Mouse (Mus musculus) telencephalon, adult 2 months (tissue): ENCODE measurements around the gene Them4.
"Not testable (repeated sequence)": the region's sequence is repeated elsewhere in the genome, so short reads cannot be mapped to it uniquely, and the experiment has no call there.

Experiments
- DNase-seq: peaks from one replicate; pipeline ENCODE4 v3.0.0-alpha.2; 2011; ENCODE audit warnings: low read depth, low spot score

The Them4 gene

DNA sequence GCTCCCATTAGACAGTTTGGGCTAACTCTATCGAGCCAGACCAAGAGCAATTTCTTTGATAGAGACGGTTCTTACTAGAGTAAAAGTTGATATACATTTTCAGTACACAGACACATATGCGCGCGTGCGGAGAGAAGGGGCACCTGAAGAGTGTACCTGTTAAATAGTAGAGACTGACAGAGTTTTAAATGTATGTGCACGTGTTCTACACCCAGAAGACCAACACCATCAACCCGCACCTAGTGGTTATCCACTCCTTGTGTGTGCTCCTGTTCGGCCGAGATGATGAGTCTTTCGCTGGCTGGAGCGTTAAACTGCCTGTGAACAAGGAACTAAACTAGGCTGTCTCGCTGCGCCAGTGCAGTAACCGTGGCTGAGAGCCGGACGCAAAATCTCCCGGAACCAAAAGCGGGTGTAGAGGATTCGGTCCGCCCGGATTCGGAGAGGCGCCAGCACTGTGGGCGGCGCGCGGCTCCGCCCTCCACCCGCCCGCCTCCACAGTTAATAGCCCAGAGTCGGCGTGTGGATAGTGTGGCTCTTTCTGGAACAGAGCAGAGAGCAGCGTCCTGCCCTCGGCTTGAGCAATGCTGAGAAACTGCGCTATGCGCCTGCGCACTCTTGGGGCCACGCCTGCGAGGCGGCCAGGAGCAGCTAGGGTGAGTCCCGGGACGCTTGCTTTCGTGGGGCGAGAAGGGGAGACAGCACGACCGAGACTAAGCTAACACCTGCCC, at the start of gene Them4:
Them4 (plus strand) TSS at position 457 of the 731 bp plus-strand sequence.
- peak; percentile 87 for DNase-seq

DNA sequence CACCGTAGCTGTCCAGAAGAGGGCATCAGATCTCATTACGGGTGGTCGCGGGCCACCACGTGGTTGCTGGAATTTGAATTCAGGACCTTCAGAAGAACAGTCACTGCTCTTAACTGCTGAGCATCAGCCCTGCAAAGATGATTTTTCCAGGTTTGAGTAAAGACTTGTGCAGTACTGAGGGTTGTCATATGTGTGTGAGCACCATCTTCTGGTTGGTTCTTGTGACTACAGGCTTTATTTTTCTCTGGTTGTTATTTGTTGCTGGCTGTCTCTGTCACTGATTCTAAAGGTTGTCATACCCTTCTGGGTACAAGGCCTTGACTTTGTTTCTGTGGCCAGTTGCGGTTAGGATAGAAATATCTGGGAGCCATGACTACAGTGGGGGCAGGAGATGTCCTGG, 49.3 kb upstream of the Them4 start:
- DNase-seq = peak; percentile 26

DNA sequence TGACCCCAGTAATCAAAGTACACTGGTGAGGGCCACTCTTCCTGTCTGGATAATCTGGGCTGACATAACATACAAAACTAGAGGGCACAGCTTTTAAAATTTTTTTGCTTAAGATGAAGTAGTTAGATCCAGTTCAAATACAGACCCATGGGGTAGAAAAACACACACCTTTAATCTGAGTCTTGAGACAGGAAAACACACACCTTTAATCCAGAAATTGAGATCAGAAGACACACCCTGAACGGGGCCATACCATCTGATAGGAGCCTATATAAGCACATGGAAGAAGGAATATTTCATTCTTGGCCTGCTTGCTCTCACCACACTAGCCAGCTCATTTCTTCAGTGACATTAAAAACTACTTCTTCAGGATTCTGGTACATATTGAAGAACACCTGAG, 46.2 kb upstream of the Them4 start, which contains the start of gene Gm4778:
Gm4778 (plus strand) TSS at position 301 of the 400 bp plus-strand sequence.
- DNase-seq = not testable (repeated sequence)

DNA sequence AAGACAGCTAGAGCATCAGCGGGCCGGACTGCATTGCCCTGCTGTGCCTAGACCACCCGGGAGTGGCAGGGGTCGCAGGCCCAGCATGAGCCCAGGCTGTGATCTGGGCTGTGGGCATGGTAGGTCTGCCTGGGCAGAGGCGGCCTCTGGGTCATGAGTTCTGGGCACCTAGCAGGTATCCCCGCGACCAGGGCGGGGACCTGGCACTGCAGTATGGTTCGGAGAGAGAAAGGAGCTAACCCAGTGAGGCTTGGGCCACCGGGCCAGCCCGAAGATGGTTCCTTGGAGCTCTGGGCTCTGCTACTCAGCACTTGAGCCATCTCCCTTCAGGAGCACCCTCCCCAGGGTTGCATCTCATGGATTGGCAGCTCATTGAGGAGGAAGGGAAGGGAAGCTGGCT, 33.9 kb upstream of the Them4 start:
- DNase-seq = no peak

DNA sequence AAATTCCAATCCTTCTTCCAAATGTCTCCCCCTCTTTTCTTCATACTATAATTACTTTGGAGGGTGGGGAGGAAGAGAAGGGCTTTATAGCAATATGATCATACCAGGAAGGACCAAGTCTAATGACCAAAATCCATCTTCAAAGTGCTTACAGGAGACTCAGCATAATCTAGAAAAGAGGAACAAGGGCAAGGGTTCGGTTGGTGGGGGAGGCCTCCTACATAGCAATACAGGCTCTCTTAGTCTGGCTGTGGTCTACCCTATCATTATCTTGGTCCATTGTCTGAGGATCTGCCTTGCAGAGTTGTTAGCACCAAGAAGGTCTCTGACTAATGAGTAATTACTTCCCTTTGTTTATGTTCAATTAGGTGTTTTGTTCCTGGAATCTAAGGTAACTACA, 4.4 kb upstream of the Them4 start:
- no peak for DNase-seq

DNA sequence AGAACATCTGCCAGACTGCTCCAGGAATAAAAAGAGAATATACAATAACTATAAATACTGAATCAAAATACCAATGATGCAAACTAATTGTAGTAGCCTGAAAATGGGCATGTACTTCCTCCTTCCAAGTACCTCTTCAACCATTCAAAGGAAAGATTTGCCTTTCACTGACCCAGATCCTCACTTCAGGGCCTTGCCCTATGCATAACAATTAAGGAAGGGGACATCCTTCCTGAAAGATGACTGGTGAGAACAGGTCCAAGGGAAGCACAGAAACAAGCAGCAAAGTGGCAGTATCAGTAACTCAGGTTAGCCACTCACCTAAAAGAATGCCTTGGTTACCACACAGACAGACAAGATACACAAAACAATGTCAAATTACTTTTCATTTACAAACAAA, 2.9 kb upstream of the Them4 start:
- no peak for DNase-seq

DNA sequence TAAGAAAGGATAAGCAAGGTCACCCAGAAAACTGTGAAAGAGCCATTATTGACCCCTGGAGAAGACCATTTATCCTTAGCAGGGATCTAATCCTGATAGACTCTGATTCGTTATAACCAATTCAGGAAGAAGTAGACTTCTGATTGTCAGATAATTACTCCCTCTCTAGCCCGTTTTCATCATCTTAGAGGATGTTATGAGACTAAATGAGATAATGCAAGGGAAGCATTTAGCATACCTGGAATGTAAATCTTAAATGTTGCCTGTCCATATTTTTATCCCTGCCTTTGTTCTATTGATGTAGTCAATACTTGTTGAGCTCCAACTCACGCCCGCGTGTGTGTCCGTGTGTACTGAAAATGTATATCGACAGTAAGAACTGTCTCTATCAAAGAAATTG, 602 bp downstream of the Them4 start:
- DNase-seq = peak; percentile 9

DNA sequence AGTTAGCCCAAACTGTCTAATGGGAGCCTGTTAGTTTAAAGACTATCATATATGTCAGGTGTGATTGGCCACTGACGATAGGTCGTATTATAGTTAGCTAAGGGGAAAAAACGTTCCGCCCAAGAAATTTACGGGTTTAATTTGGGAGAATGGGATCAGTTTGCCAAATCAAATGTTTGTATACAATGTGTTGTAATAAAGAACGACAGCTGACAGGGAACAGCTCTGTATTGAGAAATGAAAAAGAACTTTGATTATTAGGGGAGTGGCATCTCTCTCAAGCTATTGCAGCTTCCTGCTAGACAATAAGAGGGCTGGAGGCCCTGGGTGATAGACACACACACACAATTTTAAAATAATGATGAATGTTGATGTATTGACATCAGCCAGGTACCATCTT, 1.0 kb downstream of the Them4 start:
- no peak for DNase-seq

DNA sequence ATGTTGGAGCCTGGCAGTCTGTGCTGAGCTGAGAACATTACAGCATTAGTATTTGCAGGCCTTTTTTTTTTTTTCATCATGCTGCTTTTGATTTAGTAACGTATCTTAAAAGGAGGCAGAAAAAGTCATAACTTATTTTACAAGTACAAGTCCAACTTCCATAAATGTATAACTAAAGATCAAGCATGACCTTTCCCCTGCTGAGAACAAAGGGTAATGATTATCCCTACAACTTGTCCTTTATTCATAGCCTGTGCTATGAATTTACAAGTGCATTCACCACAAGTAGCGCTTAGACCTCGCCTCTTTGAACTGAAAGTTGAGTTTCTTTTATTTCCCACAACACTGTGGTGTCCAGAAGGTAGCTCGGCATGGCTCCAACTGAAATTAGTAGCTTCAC, 1.5 kb downstream of the Them4 start:
- no peak for DNase-seq

DNA sequence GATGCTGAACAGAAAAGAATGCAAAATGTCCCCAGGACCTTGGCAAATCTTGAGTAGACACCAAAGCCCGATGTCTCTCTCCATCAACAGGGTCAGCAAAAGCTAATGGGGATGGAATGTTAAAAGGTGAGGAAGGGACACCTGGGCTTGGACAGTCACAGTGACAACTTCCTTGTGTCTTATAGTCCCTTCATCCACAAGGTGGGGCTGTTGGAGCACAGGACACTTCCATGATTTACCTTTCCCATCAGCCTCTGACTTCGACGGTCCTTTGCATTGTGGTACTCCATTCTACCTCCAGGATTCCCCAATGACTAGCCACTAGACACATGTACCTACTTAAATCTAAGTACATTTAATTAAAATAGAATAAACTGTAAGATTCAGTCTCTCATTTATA, 18.8 kb downstream of the Them4 start:
- no peak for DNase-seq

DNA sequence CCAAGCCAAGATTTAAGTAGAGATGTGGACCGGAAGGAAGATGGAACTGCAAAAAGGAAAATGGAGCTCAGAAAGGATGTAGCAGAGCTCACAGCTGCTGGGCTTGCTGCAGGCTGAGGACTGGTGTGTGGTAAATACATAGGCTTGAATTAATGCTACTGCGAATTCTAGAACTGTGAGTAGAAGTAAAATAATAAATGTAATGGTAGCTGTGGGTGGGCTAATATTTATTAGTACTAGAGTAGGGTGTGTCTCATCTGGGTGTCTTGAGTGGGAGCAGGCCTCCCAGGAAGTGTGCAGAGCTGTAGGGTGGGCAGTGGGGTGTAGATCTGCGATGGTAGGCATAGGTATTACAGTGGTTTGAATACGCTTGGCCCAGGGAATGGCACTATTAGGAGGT, 24.6 kb downstream of the Them4 start:
- DNase-seq = no peak

DNA sequence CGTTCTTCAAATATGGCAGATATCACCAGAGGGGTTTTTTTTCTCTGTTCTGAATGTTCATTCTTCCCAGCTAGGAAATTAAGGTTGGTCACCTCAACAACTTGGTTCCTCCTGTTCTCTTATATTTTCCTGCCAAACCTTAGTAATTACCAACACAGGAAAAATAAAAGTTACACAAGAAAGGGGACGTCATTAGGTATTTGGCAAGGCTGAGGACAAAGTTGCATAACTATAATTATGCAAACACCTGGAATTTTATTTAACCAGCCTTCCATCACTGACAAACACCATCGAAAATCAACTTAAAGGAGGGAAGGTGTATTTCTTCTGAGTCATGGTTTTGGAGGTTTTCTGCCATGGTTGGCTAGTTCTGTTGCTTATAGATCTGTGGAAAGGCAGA, 28.6 kb downstream of the Them4 start:
- no peak for DNase-seq

DNA sequence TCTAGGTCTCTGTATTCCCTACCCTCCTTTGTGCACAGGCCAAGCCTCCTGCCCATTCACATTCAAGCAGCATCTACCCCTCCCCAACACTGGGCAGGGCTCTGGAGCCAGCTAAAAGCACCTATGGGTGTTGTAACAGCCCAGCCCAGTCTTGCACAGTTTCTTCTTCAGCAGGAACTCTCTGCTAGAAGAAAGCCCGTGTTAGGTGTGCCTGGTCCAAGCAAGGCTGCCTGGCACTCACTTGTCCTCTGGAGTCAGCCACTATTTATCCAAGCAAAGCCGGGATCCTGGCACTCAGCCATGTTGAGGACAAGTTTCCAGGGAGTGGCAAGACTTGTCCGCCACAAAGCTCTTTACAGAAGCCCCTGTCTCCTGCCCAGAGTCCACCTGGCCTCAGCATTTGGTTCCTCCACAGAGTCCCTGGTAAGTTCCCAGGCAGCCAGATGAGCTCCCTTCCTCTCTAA, 32.1 kb downstream of the Them4 start, which contains the start of gene Them5:
Them5 (plus strand) TSS at position 141 of the 464 bp plus-strand sequence.
- DNase-seq = no peak

DNA sequence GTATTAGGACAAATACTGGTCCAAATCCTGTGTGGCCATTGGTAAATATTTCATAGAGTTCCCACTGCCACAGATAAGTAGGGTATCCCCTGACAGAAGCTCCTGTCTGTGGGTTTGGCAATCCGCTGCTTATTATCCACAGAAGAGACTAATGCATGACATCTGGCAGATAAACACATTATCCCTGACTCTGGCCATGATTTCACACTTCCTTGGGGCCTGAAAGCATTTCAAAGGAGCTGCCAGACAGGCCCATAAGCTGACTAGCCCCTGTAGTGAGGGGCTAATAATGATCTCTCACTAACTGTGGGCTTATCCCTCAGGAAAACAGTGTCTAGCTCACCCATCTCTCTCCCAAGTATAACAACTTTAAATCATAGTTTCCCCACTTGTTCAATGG, 32.7 kb downstream of the Them4 start:
- no peak for DNase-seq

DNA sequence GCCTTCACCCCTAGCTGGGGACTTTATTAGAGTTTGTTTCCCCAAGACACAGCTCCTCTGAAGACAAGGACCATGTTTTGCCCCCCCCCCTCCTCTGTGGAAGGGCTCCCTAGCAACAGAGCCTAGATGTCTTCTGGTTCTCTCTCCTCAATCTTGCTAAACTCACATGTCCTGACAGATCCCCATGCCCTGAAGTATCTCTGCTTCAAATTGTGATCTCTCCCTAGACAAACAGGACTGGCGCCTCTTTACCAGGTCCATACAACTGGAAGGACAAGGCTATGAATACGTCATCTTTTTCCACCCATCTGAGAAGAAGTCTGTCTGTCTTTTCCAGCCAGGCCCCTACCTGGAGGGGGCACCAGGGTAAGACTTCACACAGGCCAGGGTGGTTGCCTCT, 34.3 kb downstream of the Them4 start:
- DNase-seq = no peak

DNA sequence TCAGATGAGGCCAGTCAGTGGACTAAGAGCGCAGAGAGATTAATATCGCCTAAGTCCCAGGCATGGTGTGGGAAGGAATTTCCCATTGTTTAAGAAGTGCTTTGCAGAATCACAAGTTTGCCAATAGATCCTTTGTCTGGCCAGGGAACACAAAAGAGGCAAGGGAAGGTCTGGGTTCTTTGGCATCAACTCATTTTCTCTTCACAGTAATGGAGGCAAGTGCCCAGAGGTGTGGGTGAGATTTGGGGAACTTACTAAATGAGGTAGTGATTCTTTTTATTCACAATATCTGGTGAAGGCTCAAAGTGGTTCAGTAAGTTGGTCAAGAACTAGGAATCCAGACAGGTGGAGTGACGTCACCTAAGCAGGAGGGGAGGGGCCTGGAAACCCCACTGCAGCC, 35.0 kb downstream of the Them4 start:
- DNase-seq = no peak

DNA sequence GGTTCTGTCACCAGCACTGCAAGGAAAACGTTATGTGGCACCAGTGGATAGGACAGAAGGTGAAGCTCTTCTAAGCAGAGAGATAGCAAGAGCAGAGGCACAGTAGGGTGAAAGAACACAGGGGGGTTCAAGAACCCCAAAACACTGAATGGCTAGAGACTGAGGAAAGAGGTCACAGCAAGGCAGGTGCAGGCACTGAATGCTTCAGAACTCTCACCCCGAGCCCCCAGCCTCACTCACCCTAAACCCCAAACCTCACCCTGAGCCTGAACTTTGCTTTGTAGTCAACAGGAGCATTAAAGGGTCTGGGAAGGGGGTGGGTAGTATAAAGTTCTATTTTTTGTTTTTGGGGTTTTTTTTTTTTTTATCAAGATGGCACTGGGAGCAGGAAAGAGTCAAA, 38.3 kb downstream of the Them4 start:
- no peak for DNase-seq

DNA sequence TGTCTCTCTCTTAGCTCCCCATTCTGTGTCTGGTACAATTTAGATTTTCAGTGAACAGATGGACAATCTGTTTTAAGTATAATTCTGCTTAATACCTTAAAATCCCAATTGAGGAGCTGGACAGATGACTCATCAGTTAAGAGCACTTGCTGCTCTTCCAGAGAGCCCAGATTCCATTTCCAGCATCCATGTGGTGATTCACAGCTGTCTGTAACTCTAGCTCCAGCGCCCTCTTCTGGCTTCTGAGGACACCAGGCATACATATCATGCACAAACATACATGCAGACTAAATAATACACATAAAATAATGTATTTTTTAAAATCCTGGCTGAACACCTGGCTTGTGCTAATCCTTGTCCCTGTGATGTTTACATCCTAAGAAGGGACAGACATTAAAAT, 50.9 kb downstream of the Them4 start:
- DNase-seq = peak; percentile 32

DNA sequence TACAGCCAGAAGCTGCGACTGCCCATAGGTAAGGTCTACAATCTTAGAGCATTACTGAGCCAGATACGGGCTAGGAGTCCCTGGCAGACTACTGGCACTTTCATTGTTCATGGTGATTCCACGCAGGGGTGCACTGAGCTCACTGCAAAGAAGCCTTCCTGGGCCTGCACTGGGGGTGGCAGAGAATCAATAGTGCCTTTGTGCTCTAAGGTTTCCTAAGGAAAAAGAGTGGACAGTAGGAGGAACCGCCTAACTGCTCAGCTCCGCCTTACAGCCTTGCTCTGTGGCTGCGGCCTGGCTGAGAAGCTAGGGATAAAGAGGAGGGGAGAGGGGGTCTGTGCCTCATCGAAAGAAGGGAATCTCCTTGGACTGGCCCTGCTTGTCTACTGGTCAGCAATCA, 52.2 kb downstream of the Them4 start, which contains the start of gene C2cd4d:
C2cd4d (plus strand) TSS at position 301 of the 400 bp plus-strand sequence.
- no peak for DNase-seq

DNA sequence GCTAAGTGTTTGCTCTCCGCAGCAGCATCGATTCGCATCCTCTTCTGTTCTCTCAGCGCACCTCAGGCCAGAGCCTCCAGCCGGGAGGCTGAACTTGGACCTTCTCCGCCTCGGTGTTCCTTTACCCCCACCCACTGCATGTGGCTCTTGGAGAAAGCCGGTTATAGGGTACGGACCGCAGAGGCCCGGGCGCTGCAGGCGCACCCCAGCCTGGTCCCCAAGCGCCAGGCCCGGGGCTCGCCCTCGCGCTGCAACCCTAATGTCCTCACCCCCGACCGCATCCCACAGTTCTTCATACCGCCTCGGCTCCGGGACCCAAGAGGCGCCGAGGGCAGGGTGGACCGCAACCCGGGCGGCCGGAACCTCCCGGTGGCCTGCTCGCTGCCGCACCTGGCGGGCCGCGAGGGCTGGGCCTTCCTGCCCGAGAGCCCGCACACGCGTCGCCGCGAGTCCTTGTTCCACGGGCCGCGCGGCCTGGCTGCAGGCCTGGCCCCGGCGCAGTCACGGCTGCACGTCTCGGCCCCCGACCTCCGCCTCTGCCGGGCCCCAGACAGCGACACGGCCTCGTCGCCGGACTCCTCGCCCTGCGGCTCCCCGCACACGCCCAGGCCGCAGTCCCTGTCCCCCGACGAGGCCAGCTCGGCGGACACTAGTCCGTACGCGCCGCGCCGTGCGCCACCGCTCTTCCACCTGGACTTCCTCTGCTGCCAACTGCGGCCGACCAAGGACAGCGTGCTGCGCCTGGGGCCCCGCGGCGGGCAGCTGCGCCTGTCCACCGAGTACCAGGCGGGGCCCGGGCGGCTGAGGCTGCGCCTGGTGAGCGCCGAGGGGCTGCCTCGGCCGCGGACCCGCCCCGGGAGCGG, 53.6 kb downstream of the Them4 start:
- no peak for DNase-seq

DNA sequence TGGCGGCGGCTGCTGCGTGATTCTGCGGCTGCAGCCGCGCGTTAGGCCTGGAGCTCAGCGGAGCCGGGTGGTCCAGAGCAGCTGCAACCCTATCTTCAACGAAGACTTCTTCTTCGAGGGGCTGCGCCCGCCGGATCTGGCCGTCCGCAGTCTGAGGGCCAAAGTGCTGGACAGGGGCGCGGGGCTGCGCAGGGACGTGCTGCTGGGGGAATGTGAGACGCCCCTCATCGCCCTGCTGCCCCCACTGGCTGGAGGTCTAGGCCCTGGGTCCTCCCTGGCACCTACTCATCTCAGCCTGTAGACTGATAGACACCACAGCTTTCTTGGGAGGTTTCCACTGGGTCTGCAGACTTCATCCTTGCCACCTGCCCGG, 54.3 kb downstream of the Them4 start:
- no peak for DNase-seq

DNA sequence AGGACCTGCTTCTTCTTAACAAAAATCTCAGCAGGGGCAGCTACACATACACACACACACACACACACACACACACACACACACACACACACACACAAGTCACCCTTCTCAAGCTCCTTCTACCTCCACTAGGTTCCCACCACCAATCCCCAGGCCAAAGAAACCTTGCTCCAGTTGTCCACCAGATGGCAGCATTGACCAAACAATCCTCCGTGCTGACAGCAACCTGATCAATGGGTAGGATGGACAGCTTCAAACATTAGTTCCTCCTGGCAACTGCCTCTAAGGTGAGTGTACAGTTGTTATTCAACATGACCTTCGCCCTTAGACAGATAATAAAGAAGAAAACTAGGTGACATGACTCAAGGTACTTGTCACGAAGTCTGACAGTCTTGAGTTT, 56.9 kb downstream of the Them4 start:
- DNase-seq = peak; percentile 34

DNA sequence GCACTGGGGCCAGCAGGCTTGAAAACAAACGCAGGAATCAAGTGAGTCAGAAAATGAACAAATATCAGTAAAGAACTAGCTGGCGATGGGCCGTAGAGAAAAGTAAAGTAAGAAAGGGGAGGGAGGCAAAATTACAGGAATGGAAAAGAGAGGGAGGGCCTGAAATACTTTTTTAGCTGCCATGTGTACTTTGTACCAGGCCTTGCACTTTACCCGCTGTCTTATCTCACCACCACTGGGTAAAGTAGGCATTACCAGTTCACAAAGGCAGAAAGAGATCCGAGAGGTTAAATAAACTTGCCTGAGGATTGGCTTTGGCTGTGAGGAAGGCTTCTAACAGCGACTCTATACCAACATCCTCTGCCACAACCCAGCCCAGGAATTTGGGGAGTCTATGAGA, 57.6 kb downstream of the Them4 start:
- no peak for DNase-seq
